Mouse (Mus musculus): ENCODE measurements around the gene Dennd2a. TPM values are rescaled to one million over a fixed set of nuclear protein-coding genes. Genes with fewer than 3 reads are reported as not detected.
A peak's percentile ranks its signal among the peaks of the same experiment; 100 is the strongest.

Dennd2a gene
- total RNA-seq, 1 experiment = 22.1 TPM

DNA sequence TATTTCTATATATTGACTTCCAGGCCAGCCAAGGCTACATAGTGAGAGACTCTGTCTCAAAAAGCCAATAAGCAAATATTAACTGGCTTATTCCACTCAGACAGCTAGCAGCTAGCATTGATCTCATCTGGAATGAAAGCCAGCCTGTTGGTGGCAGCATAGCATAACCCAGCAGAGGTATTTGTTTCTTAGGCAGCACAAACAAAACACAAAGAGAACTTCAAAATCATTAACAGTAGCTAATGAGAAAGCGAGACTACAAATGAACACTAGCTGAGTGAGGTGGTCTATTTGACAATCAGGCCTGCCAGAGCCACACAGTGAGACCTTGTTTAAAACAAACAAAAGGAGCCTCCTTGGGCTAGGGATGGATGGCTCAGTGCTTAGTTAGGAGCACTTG lies 143.6 kb downstream of the Dennd2a start:
- H3K27ac ChIP-seq (ENCODE audit: insufficient read depth, low read depth, low read length, poor library complexity, severe bottlenecking) = peak overlapping the region; percentile 68; the same call in 1 of the 2 replicates
- peak overlapping the region; percentile 26; the same call in 1 of the 2 replicates for H3K9ac ChIP-seq (ENCODE audit: insufficient read depth, low read depth, low read length, poor library complexity, severe bottlenecking)
- DNase-seq (ENCODE audit: low read depth, low spot score) = no peak
- peaks cover 40% of the 10 kb centered on the region for H3K36me3 ChIP-seq (ENCODE audit: control insufficient read depth, insufficient read depth, low read length, poor library complexity, severe bottlenecking)
- TF ChIP-seq ZNF384 (IDR thresholded peaks at IDR 0.05; ENCODE audit: low read depth, low read length) (no peak), MAFK (IDR thresholded peaks at IDR 0.05; ENCODE audit: insufficient read depth, low read depth, low read length) (no peak), CHD2 (IDR thresholded peaks at IDR 0.05; ENCODE audit: low read depth, low read length) (no peak), HCFC1 (IDR thresholded peaks at IDR 0.05; ENCODE audit: borderline replicate concordance, insufficient read depth, low read length) (no peak), ZC3H11A (IDR thresholded peaks at IDR 0.05; ENCODE audit: borderline replicate concordance, low read depth, low read length) (no peak)
- H3K9me3 ChIP-seq (ENCODE audit: control insufficient read depth, insufficient read depth, low read depth, low read length) = no peaks in the 10 kb centered on the region
- H3K4me1 ChIP-seq (ENCODE audit: control insufficient read depth in 2 of 2, insufficient read depth in 2 of 2, low read length in 2 of 2, poor library complexity in 1 of 2) = peaks cover 7 to 9% of the 10 kb centered on the region in 2 experiments; a peak in 3 of 4 replicates
- H3K4me3 ChIP-seq (ENCODE audit: insufficient read depth in 1 of 2, low read depth in 1 of 2, low read length in 2 of 2, poor library complexity in 1 of 2, severe bottlenecking in 1 of 2) = peak overlapping the region; percentile 9 to 61; a peak in 3 of 4 replicates
- in situ Hi-C loops (cut with MboI; ENCODE audit: low sequenced_read_pairs in 2 of 2, unreplicated experiment in 2 of 2) = no loop called here

Other genes with a start within 250 kb of the Dennd2a start
- gene Slc37a3, start 180.2 kb downstream of the Dennd2a start, total RNA-seq (2012; rRNA removed) = 45.2 and 66.4 TPM in 2 replicates
- 0.53 and 0.62 TPM in 2 replicates for gene Rab19, start 176.7 kb downstream of the Dennd2a start, total RNA-seq (2012; rRNA removed)
- gene Mkrn1, start 137.4 kb downstream of the Dennd2a start, total RNA-seq (2012; rRNA removed) = 652 and 719 TPM in 2 replicates
- gene Adck2, start 16.0 kb upstream of the Dennd2a start, total RNA-seq (2012; rRNA removed) = 11.4 and 18.1 TPM in 2 replicates
- not detected in 2 replicates for gene Gm42420, start 27.9 kb upstream of the Dennd2a start, total RNA-seq (2012; rRNA removed)
- 109 and 122 TPM in 2 replicates for gene Ndufb2, start 34.7 kb upstream of the Dennd2a start, total RNA-seq (2012; rRNA removed)
- gene Braf, start 167.6 kb upstream of the Dennd2a start, total RNA-seq (2012; rRNA removed) = 51.5 and 53.3 TPM in 2 replicates